Mouse (Mus musculus) kidney, adult 9 months (tissue): Measurements from ENCODE around the gene Whamm.
A peak's percentile ranks its signal among the peaks of the same experiment; 100 is the strongest.

Source experiments
- DNase-seq: peaks from one replicate; pipeline ENCODE4 v3.0.0; 2022

Whamm gene

DNA sequence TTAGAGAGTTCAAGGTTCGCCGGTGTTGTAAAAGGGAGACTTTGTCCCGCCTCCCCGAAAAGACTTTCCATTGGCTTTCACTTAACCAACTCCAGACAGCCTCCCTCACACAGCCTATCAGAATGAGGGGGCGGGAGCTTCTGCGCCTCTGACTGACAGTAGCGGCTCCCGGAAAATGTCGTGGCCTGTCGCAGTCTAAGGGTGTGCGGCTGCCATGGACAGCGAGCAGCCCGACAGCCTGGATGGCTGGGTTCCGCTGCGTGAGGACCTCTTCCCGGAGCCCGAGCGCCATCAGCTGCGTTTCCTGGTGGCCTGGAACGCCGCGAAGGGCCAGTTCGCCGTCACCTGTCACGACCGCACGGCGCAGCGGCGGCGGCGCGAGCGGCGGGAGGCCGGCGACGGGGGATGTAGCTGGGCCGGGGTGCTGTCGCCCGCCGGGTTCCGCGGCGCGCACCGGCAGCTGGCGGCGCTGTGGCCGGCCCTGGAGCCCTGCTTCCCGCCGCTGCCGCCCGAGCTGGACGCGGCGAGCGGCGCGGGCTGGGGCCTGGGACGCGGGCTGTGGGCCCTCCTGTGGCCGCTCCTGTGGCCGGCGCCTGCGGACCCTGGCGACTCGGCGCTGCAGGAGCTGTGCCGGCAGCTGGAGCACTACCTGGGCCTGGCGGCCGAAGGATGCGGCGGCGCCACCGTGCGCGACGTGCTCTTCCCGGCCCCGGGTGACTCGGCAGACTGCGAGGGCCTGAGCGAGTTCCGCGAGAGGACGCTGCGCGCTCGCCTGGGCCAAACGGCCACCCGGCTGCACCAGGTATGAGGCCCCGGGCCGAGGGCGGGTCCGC is at the start of gene Whamm:
Whamm (plus strand) TSS at position 159 of the 833 bp plus-strand sequence.
- peak; percentile 97 for DNase-seq

DNA sequence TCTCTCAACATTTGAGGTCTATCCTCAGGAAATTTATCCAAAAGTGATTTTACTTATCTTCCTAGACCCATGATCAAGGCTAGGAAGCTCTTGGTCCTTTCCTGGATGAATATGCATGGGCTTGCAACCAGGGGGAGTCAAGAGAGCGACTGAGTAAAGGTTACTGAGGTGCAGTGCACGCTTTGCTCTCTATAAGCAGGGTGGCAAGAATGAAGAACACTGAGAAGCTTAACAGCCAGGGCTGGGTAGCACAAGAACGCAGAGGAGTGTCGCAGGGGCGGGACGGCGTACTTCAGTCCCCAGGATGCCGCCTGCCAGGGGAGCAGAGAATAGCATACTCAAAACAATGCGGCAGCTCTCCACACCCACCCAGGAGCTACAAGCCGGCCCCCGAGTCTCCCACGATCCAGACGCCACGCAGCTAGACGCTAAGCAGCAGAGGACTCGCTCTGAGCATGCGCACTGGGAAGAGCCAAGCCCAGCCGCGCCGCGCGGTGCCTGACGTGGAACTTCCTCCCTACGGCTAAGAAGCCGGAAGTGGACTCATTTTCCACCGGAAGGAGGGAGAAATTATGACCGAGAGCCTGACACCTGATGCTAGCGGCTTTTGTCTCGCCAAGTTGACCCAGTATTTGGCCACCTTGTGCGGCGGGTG is 47.9 kb upstream of the Whamm start:
- DNase-seq: peak; percentile 88

DNA sequence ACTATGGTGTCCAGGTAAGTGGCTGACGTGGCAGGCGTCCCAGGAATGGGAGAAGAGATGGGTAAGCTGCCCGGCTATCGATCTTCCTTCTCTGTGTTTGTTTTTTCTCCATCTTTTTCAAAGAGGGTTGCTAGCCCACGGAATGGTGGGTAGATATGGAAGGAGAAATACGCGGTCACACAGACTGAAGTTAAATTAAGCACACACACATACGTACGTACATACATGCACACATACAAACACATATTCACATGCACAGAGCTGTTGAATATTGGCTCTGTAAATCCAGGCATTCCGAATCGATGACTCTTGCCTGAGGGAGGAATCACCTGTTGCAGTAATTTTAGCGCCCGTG is 47.4 kb upstream of the Whamm start:
- DNase-seq: no peak

DNA sequence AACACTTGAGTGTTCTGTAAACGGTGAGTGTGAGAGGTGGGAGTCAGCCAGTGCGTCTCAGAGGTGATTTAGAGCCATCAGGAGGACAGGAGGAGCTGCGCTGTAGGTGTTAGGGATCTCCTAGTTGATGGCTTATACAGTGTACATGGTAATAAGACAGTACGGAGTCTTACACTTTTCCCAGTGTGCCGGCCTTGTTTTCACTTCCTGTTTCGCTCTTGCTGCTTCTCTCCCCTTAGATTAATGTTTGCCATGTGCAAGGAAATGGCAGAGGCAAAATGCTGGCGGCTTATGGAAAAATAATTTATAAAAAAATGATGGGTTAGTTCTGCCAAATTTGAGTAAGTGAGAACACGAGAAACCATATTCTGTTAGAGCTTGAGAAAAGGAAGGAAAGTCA is 42.1 kb upstream of the Whamm start:
- no peak for DNase-seq

DNA sequence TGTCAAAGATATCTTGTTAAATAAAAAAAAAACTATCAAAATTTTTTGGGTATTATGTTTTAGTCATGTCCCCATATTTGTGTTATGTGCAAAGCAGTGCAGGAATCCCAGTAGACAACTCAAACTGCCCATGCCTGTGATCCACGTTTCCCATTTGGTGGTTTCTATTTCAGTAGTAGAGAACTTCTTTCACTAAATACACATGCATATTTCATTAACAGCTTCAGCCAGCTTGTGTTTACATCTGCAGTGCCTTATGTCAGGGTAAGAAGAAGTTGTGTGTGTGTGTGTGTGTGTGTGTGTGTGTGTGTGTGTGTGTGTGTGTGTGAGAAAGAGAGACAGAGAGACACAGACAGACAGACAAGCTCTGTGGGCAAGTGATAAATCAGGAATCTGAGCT is 39.6 kb upstream of the Whamm start:
- DNase-seq: no peak

DNA sequence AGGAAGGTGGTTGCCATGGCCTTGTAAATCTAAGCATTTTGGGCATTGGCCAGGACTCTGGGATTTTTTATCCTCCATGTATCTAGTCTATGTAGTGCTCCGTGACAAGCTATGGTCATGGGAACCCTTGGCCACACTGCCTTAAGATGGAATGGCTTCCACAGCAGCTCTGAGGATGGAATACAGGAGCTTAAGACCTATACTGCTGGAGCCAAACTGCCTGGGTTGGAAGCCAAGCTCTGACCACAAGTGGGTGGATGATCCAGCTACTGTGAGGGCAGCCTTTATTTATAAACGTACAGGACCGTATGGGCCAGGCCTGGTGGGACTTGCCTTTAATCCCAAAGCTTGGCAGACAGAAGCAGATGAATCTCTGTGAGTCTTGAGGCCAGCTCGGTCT is 34.6 kb upstream of the Whamm start:
- DNase-seq: no peak

DNA sequence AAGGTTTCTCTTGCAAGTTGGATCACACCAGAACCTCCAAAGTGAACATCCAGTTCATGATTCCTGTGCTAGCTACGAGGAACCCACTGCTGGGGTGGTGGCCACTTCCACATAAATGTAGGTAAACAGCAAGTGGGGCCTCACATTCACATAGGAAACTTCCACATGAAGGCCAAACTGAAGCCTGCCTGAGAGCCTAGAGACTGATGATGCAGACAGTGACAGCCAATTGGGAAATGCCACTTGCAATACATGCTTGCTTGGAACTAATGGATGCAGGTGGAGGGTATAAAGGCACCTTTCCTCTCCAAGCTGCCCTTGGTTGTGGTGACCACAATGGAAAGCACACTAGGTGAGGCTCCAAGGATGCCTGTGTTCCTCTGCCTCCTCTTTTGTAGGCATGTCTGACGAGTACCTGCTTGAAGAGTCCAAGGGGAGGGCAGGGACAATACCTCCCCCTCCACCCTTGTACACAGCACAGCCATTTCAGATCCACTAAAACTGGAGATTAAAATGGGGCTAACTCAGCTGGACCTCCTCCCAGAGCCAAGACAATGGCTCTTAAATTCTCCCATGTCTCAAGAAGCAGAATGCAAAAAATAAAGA is 32.9 kb upstream of the Whamm start:
- DNase-seq: no peak

DNA sequence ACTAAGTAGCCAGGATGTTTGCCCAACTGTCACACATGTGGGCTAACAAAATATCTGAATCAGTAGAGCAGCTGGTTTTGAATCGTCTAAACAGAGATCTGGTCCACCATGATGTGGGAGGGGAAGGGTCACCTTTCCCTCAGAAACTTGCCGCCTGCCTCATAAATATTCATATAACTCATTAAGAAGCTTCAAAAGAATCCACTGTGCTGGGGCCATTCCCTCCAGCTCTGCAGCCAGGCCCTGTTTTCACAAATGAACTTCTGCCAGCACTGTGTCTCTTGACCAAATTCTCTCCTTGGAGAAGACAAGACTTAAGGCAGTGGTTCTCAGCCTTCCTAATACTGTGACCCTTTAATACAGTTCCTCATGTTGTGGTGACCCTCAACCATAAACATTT is 31.5 kb upstream of the Whamm start:
- DNase-seq: no peak

DNA sequence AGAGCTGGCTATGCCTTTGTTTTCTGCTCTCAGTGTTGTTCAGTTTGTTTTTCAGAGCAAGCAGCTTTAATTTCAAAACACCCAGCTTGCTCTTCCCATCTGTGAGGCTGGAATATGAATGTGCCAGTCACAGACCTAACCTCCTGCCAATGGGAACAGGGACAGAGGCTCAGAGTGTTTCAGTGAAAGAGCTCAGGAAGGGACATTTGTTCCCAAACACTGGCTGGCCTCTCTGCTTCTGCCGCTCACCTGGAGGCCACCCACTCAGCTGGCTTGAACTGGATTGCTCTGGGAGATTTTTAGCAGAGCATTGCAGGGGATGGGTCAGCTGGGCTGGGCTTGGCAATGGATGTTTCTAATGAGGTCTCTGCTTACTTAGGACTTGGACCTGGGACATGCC is 30.1 kb upstream of the Whamm start:
- DNase-seq: no peak

DNA sequence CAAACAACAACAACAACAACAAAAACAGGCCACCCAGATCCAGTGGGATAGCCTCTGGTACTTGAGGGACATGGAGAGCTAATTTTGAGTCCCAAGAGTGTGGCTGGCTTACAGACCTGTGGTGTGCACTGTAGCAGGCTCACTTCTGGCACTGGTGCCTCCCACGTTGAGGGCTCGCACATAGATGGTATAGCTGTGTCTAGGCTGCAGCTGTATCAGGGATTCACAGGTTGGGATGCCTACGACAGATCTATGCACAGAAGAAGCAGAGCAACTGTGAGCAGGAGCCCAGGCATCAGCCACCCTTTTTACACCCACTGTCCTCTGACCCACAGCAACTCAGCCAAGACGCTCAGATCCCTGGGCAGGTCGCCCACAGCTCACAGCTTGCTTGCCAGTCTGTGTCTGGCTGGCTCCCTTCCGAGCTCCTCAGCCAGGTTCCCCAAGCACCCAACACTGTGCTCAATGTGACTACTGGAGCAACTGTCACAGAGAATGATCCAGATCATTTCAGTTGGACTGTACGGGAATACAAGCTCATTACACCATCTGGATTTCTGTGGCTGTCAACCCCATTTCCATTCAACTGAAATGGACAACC is 29.0 kb upstream of the Whamm start:
- peak; percentile 79 for DNase-seq

DNA sequence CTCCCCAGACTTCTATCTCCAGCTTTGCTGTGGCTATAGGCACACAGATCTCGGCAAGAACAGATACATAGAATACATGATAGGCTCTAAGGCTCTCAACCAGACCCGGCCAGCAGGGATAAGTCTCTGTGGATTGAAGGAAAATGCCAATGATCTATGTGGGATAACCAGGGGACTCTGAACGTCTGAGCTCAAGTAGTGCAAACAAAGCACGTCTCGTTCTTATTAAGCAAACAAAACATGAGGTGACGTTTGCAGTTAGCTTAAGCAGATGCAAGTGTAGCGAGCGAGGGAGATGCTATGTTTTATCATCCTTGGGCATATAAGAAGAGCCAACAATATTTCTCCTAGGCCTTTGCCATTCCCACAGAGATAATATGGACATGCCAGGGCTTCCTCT is 28.1 kb upstream of the Whamm start:
- no peak for DNase-seq

DNA sequence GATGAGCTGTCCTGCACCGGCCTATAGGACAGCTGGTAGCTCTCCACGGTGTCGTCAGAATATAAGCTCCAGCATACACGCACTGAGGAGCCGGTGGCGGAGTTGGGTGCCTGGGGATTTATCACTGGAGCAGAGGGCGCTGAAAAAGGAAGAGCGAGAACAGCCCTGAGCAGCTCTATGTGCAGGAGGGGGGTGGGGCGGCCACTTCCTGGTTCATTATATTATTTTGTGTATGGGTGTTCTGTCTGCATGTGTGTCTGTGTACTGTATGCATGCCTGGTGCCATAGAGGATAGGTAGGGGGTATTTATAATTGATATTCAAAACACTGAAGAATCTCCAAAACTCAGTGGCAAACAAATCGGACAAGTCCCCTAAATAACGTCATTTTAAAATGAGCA is 22.2 kb upstream of the Whamm start:
- no peak for DNase-seq

DNA sequence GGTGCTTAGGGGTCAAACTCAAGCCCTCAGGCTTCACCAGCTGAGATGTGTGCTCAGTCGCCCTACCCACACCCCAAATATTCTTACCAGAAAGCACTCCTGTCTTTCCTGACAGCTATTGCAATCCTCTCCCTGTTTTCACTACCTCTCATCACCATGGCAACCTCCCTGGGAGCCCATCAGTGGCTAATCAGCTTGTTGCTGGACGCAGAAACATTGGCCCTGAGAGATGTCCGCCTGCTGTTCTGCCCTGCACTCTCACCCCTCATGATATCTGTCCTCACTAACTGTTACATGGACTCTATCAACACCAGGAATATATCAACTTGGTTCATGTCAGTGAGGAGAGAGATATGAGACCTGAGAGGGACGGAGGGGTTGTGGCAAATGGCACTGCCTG is 17.5 kb upstream of the Whamm start:
- no peak for DNase-seq

DNA sequence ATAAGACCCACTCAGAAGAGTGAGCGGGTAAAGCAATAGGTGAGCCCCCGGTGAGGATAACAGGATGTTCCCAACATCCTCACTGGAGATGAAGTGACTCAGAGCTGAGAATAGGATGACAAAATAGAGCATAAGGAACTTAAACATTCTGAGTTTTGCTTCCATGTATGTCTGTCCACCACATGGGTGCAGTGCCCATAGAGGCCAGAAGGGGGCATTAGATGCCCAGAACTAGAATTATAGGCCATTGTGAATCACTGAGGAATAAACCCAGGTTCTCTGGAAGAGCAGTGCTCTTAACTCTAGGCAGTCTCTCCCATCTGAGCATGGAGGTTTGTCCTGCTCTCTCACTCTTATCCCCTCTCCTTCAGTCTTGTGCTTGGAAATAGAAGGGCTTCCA is 16.7 kb upstream of the Whamm start:
- DNase-seq: peak; percentile 46

DNA sequence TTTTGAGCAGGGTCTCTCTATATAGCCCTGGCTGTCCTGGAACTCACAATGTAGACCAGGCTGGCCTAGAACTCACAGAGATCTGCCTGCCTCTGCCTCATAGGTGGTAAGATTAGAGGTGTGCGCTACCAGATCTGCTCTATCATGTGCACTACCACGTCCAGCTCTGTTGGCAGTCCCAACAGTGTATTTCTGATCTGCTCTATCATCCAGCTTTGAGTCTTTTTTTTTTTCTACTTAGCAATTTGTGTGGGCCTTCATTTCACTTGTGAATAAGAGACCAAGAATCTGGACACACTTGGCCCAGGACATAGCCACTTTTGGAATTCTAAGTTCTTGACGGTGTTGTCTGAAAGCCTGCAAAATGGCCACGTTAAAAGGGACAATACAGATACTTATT is 14.2 kb upstream of the Whamm start:
- no peak for DNase-seq

DNA sequence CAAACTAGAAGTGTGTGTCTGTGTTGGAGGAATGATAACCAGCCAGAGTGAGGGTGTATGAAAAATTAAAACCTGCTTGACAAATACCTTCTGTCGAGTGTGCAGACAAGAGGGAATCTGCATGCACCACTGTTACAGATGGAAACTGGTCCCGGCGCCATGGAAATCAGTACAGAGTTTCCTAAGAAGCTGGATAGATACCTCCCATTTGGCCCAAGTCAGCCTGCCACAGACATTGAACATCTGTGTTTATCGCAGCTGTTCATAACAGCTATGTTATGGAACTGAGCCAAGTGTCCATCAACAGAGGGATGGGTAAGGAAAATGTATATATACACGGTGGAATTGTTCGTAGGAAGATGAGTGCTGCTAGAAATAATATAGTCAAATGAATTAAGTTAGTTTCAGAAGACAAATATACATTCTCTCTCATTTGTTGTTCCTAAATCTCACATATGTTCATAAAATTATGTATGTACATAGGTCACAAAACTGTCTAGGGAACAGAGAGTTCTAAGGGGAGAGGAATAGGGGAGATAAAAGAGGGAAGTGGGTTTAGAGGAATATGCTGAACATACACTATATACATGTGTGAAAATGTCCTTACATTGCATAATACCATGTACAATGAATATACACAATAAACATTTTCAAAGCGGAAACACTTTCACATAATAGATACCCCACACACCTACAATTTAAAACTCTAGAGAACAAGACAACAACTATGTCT is 13.6 kb upstream of the Whamm start:
- DNase-seq: no peak

DNA sequence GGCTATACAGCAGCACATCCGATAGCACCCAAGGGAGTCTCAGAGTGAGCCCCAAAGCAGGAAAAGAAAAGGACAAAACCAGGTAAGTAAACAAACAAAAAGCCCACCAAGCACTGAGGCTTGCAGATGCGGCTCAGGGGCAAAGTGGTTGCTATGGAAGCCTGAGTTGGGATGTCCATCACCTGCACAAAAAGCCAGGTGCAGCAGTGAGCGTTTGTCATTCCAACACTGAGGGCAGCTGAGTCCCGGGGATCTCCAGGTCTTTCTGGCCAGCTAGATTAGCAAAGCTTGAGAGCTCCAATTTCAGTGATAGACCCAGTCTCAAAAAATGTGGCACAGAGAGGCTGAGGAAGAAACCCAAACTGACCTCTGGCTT is 13.1 kb upstream of the Whamm start:
- DNase-seq: no peak

DNA sequence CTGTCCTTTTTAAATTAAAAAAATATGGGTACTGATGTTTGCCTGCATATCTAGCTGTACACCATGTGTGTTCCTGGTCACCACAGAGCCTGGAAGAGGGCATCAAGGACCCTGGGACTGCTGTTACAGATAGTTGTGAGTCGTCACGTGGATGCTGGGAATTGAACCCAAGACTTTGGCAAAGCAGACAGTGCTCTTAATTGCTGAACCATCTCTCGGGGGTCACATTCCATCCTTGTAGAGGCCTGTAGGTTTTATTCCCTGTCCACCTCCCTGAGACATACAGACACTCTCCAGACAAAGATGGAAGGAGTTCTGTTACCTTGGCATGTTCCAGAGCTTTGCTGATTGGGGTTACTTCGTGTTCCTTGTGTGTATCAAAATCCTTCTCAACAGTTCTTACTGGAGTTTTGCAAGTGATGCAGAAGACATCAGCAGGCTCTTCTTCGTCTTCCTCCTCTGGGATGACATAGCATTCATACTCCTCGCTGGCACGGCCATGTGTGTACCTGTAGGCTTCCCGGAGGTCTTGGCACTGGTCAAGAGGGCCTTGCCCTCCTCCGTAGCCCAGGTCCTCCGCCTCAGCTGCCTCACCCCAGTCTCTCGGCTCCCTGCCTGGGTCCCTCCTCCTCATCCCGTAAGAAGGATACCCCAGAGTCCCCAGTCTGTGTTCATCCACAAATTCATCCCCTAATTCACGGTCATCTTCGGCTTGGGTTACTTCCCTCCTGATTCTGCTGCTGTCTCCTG is 11.7 kb upstream of the Whamm start:
- no peak for DNase-seq

DNA sequence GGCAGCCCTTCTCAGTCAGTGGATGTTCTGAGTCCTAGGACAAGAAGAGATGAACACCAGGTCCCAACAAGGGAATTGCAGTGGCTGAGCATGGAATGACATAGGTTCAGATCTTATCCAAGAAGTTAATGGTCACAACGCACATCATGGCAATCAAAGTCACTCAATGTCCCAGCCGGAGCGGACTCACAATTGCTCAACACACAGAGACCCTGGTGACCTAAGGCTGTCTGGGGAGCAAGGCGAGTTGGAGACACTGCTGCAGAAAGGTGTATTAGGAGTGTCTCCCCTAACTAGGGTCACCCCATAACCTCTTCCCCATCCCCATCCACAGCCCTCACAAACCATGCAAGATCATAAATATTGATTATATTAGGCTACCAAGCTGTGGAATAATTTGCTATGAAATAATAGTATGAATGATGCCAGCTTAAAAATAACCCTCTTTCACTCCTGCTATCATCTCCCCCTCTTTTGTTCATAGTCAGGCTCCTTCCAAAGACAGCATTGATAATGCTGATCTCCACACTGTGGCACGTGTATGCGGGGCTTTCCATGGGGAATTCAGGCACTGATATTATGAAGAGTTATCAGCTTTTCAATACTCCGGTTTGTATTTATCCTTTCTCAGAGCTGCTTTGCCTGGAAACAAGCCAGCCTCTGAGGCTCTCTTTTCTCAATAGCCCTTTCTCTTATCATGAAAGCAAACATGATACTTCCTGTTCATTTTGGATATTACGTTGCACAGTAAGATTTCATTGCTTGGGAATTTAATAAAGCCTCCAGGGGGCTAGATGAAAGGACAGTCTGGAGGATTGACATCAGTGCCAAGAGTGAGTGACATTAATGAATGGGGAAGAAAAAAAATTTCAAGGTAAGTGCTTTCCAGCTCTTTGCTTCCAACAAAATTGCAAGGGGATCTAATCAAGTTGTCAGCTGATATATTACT is 10.7 kb upstream of the Whamm start:
- no peak for DNase-seq

DNA sequence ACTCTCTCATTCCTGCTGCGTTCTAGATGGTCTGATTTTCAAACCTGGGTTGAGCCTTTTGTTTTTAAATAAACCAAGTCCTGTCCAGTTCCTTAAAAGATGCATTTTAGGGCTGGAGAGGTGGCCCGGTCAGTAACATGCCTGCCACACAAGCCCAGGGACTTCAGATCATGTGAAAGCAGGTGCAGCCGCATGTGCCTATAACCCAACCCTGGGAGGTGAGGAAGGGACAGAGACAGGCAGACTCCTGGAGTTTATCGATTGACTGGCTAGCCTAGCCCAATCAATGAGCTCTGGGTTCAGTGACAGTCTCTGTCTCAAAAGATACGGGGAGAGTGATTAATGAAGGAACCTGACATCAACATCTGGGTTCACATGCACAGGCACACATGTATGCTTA is 9.9 kb upstream of the Whamm start:
- DNase-seq: no peak

DNA sequence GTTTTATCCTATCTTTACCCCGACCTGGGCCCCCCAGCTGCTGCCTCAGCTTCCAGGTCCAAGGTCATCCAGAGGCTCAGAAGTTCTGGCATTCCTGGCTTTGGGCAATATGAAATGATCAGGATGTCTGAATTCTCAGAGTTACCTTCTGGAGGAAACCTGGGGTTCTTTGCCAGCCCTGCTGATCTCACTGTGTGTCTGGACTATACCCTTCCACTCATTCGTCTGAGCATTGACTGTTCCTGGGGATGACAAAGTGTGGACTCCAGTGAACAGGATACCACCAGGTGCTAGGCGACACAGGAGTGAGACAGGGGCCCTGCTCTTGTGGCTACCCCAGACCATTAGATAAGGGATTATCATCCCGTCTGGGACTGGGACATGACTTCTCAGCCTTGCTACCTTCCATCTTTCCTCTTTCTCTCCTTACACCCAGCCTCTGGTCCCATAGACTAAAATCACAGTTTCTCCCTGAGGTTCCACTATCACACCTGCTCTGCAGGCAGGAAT is 7.5 kb upstream of the Whamm start:
- no peak for DNase-seq
